Mouse (Mus musculus): ENCODE measurements around the gene Ica1l.
A peak's percentile ranks its signal among the peaks of the same experiment; 100 is the strongest.

Ica1l gene

GRCm38 (mm10) chr1:59959941-59960340 is 83.0 kb downstream of the Ica1l start:
- no peak for DNase-seq

DNA sequence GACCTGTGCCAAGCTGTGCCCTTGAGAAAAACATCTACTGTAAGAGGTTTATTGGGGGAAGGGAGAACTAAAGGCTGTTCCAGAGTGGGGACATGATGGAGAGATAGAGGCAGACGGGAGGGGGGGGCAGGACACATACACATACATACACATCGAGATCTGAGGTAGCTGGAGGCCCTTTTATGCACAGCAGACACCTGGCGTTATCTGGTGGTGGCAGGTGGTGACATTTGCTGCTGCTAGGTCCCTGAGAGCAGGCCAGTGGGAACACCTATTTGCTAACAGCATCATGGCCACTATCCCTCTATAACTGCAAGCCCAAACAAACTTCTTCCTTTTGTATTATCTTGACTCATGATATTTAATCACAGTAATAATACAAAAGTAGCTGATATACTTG is 85.8 kb downstream of the Ica1l start:
- no peak for DNase-seq

- DNase-seq: no peak
These were observed 95.5 kb downstream of the Ica1l start for GRCm38 (mm10) chr1:59947509-59947908.

- DNase-seq: no peak
These were observed 97.0 kb downstream of the Ica1l start for GRCm38 (mm10) chr1:59945969-59946368.

DNA sequence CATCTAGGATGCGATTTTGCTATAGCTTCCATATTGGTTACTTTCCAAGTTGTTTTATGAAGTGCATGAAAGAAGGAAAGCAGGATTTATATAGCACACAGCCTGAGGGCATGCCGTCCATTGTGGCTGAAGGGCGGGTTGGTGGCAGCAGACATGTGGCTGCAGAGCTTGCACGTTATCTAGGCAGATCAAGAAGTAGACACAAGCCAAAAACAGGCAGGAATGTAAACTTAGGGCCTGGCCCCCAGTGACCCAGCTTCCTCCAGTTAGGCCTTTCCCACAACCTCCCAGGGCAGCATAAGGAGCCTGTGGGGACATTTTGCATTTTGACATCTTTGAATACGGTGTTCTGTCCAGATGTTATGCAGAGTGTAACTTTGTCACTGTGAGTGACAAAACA is 99.2 kb downstream of the Ica1l start:
- DNase-seq: no peak

- no peak for DNase-seq
These were observed 100.8 kb downstream of the Ica1l start for GRCm38 (mm10) chr1:59942057-59942790.

DNA sequence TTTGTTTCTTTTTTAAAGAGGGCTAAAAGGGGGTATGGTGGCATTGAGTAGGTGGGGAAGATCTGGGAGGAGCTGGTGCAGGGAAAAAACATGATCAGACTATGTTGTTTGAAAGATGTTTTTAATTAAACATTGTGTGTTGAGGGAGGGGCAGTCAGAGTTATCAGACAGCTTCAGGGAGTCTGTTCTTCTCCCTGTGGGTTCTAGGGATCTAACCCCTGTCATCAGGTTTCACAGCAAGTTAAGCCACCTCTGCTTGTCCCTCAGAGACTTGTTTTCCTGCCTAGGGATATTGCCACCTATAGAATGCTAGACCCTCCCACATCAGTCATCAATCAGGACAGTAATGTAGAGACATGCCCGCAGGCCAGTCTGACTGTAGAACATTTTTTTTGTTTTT is 101.9 kb downstream of the Ica1l start:
- DNase-seq: no peak

- peak; percentile 70 for DNase-seq
These were observed 110.0 kb downstream of the Ica1l start for GRCm38 (mm10) chr1:59932991-59933390.
